Mouse (Mus musculus) urinary bladder, postnatal 0 days (tissue): Measurements from ENCODE around the gene Npc2. TPM values are rescaled to one million over a fixed set of nuclear protein-coding genes. Genes with fewer than 3 reads are reported as not detected.

ENCODE experiments used
- polyA plus RNA-seq: library from polyadenylated mRNA; unstranded; fragments of >200 nt; fragmentation: Nextera tagmentation; extraction: Ambion mirVana; gene quantifications from 2 replicates; pipeline ENCODE4 v1.2.1, GENCODE M21; 2015

The Npc2 gene
- polyA plus RNA-seq: 53.4 and 53.5 TPM in 2 replicates

DNA sequence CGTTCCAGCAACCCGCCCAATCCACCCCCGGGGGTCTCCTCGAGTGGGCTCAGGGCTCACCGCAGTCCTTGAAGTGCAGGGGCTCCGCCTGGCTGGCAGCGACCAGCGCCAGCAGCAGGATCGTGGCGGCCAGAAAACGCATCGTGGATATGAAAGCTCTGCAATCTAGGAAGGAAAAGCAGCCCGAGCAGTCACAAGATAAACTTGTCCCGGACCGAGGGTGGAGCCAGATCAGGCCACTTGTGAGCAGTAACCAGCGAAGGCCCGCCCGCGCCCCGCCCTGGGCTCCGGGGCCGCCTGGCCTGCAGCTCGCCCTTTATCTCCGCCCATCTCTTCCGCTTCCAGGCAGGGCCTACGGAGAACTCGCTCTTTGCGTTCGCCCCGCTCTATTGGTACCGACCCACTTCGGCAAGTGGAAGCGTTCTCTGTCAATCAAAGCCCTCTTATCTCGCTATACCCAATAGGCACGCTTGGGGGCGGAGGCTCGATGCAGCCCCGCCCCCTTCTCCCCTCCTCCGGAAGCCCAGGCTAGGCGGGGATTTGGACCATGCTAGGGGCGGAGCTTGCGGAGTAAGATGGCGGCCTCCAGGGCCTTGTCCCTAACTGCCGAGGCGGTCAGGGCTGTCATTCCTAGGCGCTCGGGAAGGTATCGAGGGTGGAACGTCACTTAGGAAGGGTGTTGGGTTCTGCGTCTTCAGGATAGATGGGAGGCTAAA is at the start of gene Npc2, which contains the start of gene Isca2:
Npc2 (minus strand) TSS at position 427 of the 716 bp plus-strand sequence.
Isca2 (plus strand) TSS at position 526 of the 716 bp plus-strand sequence.

Other genes starting within 250 kb of the Npc2 start
- not detected in 2 replicates for gene Vsx2, start 203.4 kb downstream of the Npc2 start, polyA plus RNA-seq
- 8.8 and 9.8 TPM in 2 replicates for gene Abcd4, start 155.7 kb downstream of the Npc2 start, polyA plus RNA-seq
- gene Vrtn, start 132.1 kb downstream of the Npc2 start, polyA plus RNA-seq: not detected in 2 replicates
- 0.07 and 0.16 TPM in 2 replicates for gene Syndig1l, start 74.3 kb downstream of the Npc2 start, polyA plus RNA-seq
- gene Isca2, start 99 bp upstream of the Npc2 start, polyA plus RNA-seq: 115 TPM in 2 replicates
- gene Ltbp2, start 103.4 kb upstream of the Npc2 start, polyA plus RNA-seq: 2.0 and 2.3 TPM in 2 replicates
- gene Fcf1, start 197.7 kb upstream of the Npc2 start, polyA plus RNA-seq: 82.8 and 84.3 TPM in 2 replicates
- gene Arel1, start 197.7 kb upstream of the Npc2 start, polyA plus RNA-seq: 5.2 and 6.0 TPM in 2 replicates
- gene Ylpm1, start 223.2 kb upstream of the Npc2 start, polyA plus RNA-seq: 10.1 and 13.2 TPM in 2 replicates